Mouse (Mus musculus) stomach, embryonic 15.5 days (tissue): ENCODE data around the gene Zdhhc16. TPM values are rescaled to one million over a fixed set of nuclear protein-coding genes. Genes with fewer than 3 reads are reported as not detected.

Source experiments
- ATAC-seq: fragments of 200-750 bp; cut with Nextera tagmentation; 2 replicates; pipeline ENCODE4 v1.8.0; 2017; ENCODE audit warnings: low read depth, moderate number of reproducible peaks, moderate TSS enrichment; ENCODE audit not compliant: insufficient read depth, low FRiP score
- H3K27ac ChIP-seq: fragments of 300-500 bp; sonication (generic); 2 replicates; pipeline ENCODE4 v1.5.1; 2015; ENCODE audit warnings: mild to moderate bottlenecking, inconsistent platforms
- H3K27me3 ChIP-seq: fragments of 300-500 bp; sonication (generic); replicated peaks from 2 replicates; pipeline ENCODE4 v1.6.1; 2015; ENCODE audit warnings: inconsistent platforms
- H3K36me3 ChIP-seq: fragments of 300-500 bp; sonication (generic); 2 replicates; pipeline ENCODE4 v1.6.1; 2015; ENCODE audit warnings: inconsistent platforms
- H3K4me1 ChIP-seq: fragments of 300-500 bp; sonication (generic); 2 replicates; pipeline ENCODE4 v1.6.1; 2015; ENCODE audit warnings: inconsistent platforms
- H3K4me2 ChIP-seq: fragments of 300-500 bp; sonication (generic); 2 replicates; pipeline ENCODE4 v1.6.1; 2015; ENCODE audit warnings: mild to moderate bottlenecking, inconsistent platforms
- H3K4me3 ChIP-seq: fragments of 300-500 bp; sonication (generic); replicated peaks from 2 replicates; pipeline ENCODE4 v1.5.1; 2015; ENCODE audit warnings: inconsistent platforms
- H3K9ac ChIP-seq: fragments of 300-500 bp; sonication (generic); 2 replicates; pipeline ENCODE4 v1.6.1; 2015; ENCODE audit warnings: inconsistent platforms
- H3K9me3 ChIP-seq: fragments of 300-500 bp; sonication (generic); 2 replicates; pipeline ENCODE4 v1.6.1; 2016; ENCODE audit warnings: inconsistent platforms
- WGBS: fragments of 180-500 bp; shearing (Covaris S2); methylation state at CpG from one replicate; pipeline ENCODE4 v1.1.7; 2015; 5-methylcytosine and 5-hydroxymethylcytosine counted together
- polyA plus RNA-seq: library from polyadenylated mRNA; unstranded; fragments of >200 nt; fragmentation: Nextera tagmentation; extraction: Ambion mirVana; gene quantifications from 2 replicates; pipeline ENCODE4 v1.2.1, GENCODE M21; 2015

The Zdhhc16 gene
- polyA plus RNA-seq, 1 experiment from 2014 or later, result 73.4 TPM

DNA sequence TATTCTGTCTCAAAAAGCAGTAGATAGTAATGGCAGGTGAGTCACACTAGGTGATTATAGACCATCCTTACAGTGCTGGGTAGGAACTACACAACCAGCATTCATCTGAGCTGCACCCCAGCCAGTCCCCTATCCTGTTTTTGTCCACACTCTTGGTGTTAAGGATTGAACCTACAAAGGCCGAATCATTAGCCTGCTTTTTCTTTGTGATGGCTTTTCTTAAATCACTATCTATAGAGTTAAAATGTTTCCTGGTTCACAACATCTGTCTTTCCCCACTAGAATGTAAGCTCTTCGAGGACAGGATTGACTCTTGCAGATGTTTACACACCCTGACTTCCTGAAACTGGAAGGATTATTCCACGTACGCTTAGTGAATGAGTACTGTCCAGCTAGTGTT, 13.8 kb upstream of the Zdhhc16 start:
- no peak overlapping the region for H3K4me2 ChIP-seq
- H3K36me3 ChIP-seq, result peaks cover 33% of the 10 kb centered on the region
- no peaks in the 10 kb centered on the region for H3K27me3 ChIP-seq
- H3K4me1 ChIP-seq, result no peaks in the 10 kb centered on the region
- 67% methylated on average over 4 of the region's 4 CpGs for WGBS
- no peak overlapping the region for H3K9ac ChIP-seq
- no peaks in the 10 kb centered on the region for H3K9me3 ChIP-seq
- no peak overlapping the region for H3K4me3 ChIP-seq
- H3K27ac ChIP-seq, result no peak overlapping the region
- no peak for ATAC-seq

DNA sequence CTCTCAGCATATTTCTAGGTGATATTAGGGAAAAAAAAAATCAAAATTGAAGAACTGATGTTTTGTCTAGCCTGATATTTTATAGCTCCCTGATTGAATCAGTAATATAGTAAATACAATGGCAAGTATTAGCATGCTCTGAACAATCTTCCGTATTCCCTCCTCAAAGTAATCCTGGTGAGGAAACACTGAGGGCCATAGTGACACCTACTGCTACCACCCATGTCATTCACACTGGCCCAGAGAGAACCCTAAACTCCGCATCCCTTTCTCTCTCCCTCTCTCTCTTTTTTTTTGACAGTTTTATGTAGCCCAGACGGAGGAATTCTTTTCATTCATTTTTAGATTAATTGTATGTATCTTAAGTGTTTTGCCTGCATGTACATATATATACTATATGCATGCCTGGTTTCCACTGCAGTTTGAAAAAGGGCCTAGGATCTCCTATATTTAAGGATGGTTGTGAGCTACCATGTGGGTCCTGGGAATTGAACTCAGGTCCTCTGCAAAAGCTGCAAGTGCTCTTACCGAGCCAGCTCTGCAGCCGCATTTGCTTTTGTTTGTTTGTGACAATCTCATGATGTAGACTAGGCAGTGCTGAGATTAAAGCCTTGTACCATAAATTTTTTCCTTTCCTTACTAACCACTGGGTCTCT, 12.7 kb upstream of the Zdhhc16 start:
- Histone ChIP-seq H3K4me3 (no peak overlapping the region), H3K27me3 (no peaks in the 10 kb centered on the region), H3K4me1 (no peaks in the 10 kb centered on the region), H3K4me2 (no peak overlapping the region), H3K9me3 (no peaks in the 10 kb centered on the region), H3K27ac (no peak overlapping the region), H3K9ac (no peak overlapping the region), H3K36me3 (peaks cover 32% of the 10 kb centered on the region)
- 67% methylated on average over 5 of the region's 5 CpGs for WGBS
- no peak for ATAC-seq

DNA sequence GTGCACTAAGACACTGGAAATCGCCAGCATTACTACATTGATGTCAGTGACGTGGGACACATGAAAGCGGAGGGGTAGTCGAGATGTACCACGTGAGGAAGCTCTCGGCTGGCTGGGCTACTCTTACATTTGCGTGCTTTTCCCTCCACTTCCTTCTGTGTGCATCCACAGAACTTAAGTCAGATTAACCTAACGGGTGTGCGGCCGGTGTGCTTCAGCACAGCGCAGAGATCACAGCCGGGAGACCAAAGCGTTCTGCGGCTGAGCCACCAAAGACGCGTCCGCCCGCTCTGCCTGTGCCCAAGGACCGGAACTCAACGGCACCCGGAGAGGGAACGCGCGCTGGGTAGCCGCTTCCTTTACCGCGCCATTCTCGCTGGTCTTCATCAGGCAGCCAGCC, 594 bp upstream of the Zdhhc16 start:
- H3K4me2 ChIP-seq, result peak overlapping the region; percentile 75
- peak overlapping the region; percentile 80 for H3K4me3 ChIP-seq
- H3K9me3 ChIP-seq, result no peaks in the 10 kb centered on the region
- 0 out of 2 replicates have a peak, but pooled peaks have one; percentile 2 for ATAC-seq
- peaks cover 7% of the 10 kb centered on the region for H3K4me1 ChIP-seq
- H3K27ac ChIP-seq, result peak overlapping the region; percentile 17; the same call in 1 of the 2 replicates
- whole genome bisulfite sequencing, result 1% methylated on average over 28 of the region's 28 CpGs
- H3K9ac ChIP-seq, result peak overlapping the region; percentile 57
- H3K27me3 ChIP-seq, result no peaks in the 10 kb centered on the region
- H3K36me3 ChIP-seq, result peaks cover 3% of the 10 kb centered on the region; the same call in 1 of the 2 replicates

DNA sequence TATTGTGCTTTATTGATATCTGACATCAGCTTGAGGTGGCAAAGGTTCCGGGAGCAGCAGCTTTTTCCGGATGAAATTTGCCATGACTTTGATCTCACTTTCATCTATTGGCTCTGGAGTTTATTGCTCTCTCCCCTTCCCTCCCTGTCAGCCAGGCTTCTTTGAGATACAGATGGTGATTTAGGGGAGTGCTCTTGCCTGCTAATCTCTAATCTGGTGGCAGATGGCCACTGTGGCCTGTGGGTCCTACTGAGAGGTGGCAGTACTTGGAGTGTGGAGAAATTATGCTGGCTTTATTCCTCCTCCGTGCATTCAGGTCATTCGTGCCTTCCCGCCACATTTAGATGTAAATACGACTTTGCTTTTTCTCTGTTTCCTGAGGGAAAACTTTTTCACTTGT, 844 bp downstream of the Zdhhc16 start:
- Histone ChIP-seq H3K36me3 (peaks cover 13% of the 10 kb centered on the region), H3K4me2 (peak overlapping the region; percentile 67), H3K4me1 (peaks cover 7% of the 10 kb centered on the region), H3K27ac (no peak overlapping the region), H3K9me3 (no peaks in the 10 kb centered on the region), H3K4me3 (peak overlapping the region; percentile 80), H3K27me3 (no peaks in the 10 kb centered on the region), H3K9ac (peak overlapping the region; percentile 79)
- WGBS, result 30% methylated on average over 6 of the region's 6 CpGs
- ATAC-seq, result no peak

DNA sequence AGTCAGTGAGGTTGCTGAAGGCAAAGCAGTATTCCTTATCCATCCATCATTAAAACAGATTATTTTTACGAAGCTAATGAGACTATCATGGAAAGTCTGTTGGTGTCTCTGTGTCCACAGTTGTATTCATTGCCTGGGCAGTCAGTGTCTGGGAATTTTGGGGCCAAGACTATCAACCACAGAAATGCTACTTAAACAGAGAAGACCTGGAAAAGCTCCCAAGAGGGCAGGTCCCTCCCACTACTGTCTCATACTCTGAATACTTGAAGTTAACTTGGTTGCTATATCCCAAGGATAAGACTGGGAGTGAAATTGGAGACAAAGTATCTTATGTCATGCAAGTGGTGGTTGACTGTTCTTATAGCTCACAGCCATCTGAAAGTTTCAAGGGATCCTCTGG, 2.6 kb downstream of the Zdhhc16 start:
- Histone ChIP-seq H3K27ac (no peak overlapping the region), H3K4me3 (no peak overlapping the region), H3K4me1 (peaks cover 7% of the 10 kb centered on the region), H3K9ac (no peak overlapping the region), H3K9me3 (no peaks in the 10 kb centered on the region), H3K36me3 (peaks cover 23% of the 10 kb centered on the region), H3K27me3 (no peaks in the 10 kb centered on the region), H3K4me2 (no peak overlapping the region)
- ATAC-seq, result no peak
- WGBS, result 76% methylated on average over 1 of the region's 1 CpGs

DNA sequence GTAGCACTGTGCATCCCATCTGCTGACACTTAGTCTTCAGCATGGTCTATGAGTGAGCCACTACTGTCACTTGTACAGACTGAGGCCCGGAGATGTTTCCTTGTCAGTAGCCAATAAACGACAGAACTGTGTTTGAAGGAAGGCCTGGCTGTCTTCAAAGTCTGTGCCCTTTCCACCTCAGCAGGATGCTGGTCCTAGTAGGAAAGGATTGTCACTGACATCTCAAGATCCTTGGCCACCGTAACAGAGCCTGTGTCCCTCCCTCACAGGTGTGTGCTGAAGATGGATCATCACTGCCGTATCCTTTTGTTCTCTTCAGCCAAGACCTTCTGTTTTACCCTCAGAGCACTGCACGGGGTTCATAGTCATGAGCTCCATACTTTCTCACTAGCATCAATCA, 5.3 kb downstream of the Zdhhc16 start:
- no peak overlapping the region for H3K4me2 ChIP-seq
- no peaks in the 10 kb centered on the region for H3K9me3 ChIP-seq
- H3K36me3 ChIP-seq, result peaks cover 38% of the 10 kb centered on the region
- no peak overlapping the region for H3K27ac ChIP-seq
- H3K9ac ChIP-seq, result no peak overlapping the region
- no peak overlapping the region for H3K4me3 ChIP-seq
- 89% methylated on average over 5 of the region's 5 CpGs for WGBS
- no peaks in the 10 kb centered on the region for H3K27me3 ChIP-seq
- no peak for ATAC-seq
- H3K4me1 ChIP-seq, result peaks cover 7% of the 10 kb centered on the region

DNA sequence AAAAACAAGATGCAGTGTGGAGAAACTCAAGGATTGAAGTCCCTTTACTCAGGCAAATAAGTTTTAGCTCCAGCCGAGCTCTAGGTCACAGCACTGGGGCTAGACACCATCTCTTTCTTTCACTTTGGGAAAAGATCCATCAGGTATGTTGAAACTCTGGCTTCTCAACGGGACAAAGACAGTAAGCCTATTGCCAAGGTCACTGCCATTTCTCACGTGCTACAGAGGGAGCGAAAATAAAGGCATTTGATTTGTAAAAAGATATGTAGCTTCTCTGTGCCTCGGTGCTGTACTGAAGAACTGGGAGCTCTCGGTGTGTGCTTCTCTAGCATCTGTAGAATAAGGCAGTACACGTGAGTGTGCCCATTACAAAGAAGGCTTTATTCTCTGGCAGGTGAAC, 10.6 kb downstream of the Zdhhc16 start:
- H3K27ac ChIP-seq, result no peak overlapping the region
- H3K4me3 ChIP-seq, result no peak overlapping the region
- no peaks in the 10 kb centered on the region for H3K9me3 ChIP-seq
- no peak overlapping the region for H3K9ac ChIP-seq
- H3K4me2 ChIP-seq, result no peak overlapping the region
- ATAC-seq, result no peak
- H3K4me1 ChIP-seq, result no peaks in the 10 kb centered on the region
- 85% methylated on average over 7 of the region's 7 CpGs for WGBS
- no peaks in the 10 kb centered on the region for H3K27me3 ChIP-seq
- H3K36me3 ChIP-seq, result peaks cover 65% of the 10 kb centered on the region

DNA sequence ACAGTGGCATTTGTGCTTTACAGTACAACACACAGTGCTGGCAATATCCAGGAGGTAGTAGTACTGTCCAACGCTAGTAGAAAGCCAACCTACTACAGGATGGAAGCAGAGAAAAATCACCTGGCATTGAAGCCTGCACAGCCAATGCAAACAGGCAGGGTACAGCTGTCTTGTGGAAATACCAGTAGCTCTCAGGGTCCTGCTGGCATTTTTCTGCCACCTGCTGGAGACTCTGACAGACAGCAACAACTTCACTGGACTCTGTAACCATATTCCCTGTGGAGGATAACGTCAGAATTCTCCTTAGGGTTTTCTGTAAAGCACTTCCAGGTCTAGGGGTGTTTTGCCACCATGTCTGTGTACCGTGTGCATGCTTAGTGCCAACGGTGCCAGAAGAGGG, 19.0 kb downstream of the Zdhhc16 start:
- Histone ChIP-seq H3K4me3 (no peak overlapping the region), H3K36me3 (peaks cover 45% of the 10 kb centered on the region)
- ATAC-seq, result no peak

DNA sequence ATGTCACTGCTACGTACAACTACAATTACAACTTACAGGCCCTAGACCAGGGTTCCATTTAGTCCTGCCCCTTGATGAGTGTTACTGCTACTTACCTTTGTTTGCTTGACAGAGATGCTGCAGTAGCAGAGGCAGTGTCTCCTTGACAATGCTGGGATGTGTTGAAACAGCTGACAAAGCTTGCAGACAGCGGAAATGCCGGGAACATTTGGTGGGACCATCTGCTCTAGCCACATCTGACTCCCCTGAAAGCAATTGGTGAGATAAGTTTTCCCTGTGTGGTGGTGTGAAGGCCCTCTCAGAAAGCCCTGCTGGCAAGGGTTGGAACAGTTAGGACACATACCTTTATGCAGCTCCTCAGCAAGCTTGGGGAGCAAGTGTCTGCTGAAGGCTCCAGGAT, 20.3 kb downstream of the Zdhhc16 start:
- Histone ChIP-seq H3K9me3 (no peaks in the 10 kb centered on the region), H3K9ac (no peak overlapping the region), H3K27me3 (no peaks in the 10 kb centered on the region), H3K36me3 (peaks cover 47% of the 10 kb centered on the region), H3K4me1 (no peaks in the 10 kb centered on the region), H3K27ac (no peak overlapping the region), H3K4me2 (no peak overlapping the region), H3K4me3 (no peak overlapping the region)
- no peak for ATAC-seq
- 96% methylated on average over 3 of the region's 3 CpGs for WGBS

More for the DNA sequence above, 19.0 kb downstream of the Zdhhc16 start:
- no peak overlapping the region for H3K9ac ChIP-seq
- no peaks in the 10 kb centered on the region for H3K27me3 ChIP-seq
- H3K4me2 ChIP-seq, result no peak overlapping the region
- no peaks in the 10 kb centered on the region for H3K9me3 ChIP-seq
- no peaks in the 10 kb centered on the region for H3K4me1 ChIP-seq
- 72% methylated on average over 4 of the region's 4 CpGs for WGBS
- no peak overlapping the region for H3K27ac ChIP-seq

DNA sequence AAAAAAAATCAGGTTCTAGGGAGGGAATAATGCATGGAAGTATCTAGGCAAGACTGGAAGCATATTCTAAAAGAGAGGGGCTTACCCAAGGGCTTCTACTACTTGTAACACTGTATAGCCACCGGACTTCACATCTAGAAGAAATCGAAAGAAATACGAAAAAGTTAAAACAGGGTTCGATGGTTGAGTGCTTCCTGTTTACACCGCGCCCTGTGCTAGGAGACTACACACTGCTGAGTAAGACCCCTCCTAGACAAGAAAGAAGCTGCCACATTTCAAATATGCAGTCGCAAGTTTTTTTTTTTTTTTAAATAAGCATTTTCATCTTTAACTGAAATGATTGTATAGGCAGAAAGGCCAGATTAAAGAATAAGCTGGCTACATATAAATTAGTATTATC, 36.3 kb downstream of the Zdhhc16 start:
- H3K4me2 ChIP-seq, result no peak overlapping the region
- H3K4me3 ChIP-seq, result no peak overlapping the region
- 89% methylated on average over 7 of the region's 7 CpGs for WGBS
- H3K36me3 ChIP-seq, result peaks cover 27% of the 10 kb centered on the region
- H3K27ac ChIP-seq, result no peak overlapping the region
- no peaks in the 10 kb centered on the region for H3K9me3 ChIP-seq
- ATAC-seq, result no peak
- no peaks in the 10 kb centered on the region for H3K27me3 ChIP-seq
- no peaks in the 10 kb centered on the region for H3K4me1 ChIP-seq
- H3K9ac ChIP-seq, result no peak overlapping the region

DNA sequence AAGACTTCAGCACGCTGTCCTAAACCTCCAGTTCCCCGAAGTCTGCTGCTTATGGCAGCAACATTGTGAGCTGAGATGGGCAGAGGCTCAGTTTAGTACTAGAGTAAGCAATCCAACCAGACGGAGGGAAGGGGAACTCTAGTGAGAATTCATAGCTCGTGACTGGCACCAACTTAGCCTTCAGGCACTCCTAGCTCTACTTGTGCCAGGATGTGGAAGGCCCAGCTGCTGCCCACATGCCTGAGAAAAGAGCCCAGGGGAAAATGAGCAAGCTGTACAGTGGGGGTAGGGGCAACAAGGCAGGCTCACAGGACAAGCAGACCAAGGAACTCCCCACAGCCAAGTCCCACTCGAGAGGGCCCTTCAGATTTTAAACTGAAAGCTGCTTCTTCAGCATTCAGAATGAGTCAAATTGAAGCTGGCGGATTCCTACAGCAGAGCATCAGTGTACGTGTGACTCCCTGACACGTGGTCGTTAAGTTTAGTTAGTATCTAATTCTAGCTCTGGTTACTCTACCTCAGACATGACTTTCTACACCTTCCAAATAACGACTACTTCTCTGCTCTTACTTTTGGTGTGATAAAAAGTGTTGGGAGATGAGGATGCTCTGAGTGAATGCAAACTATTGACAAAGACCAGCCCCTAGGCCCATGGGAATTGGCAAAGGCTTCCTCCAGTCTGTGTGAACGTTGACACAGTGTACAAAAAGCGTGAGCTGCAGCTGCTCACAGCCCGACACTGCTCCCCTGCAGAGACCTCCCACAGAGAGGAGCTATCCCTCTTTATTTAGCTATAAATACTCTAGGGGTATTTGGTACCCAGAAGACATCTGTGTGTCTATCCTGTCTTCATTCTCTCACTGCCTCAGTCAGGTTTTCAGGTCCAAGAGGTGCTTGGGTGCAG, 40.9 kb downstream of the Zdhhc16 start:
- WGBS, result 61% methylated on average over 13 of the region's 13 CpGs
- Histone ChIP-seq H3K9ac (no peak overlapping the region), H3K27ac (no peak overlapping the region)

DNA sequence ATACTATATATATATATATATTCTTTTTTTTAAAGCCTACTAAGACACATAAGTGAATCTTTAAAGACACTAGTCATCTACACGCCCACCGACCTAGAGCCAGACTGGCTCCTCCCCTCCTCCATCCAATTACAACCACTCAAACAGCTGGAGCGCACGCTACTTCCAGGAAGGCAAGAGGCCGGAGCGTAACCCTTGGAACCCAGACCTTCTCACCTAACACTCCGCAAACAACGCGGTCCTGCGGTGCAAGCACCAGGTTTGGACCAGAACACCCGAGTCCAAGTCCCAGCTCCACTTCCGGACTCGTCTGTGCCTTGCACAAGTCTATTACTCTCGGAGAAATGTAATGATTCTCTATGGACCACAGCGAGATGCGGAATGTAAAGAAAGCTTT, 47.1 kb downstream of the Zdhhc16 start:
- under 1% methylated on average over 16 of the region's 16 CpGs for WGBS
- no peak for ATAC-seq
- H3K36me3 ChIP-seq, result no peaks in the 10 kb centered on the region
- peak overlapping the region; percentile 89 for H3K27ac ChIP-seq
- peak overlapping the region; percentile 76 for H3K9ac ChIP-seq
- H3K4me3 ChIP-seq, result peak overlapping the region; percentile 65
- H3K9me3 ChIP-seq, result no peaks in the 10 kb centered on the region
- H3K4me1 ChIP-seq, result 0 out of 2 replicates have a peak, but pooled peaks cover 6% of the 10 kb centered on the region
- no peaks in the 10 kb centered on the region for H3K27me3 ChIP-seq
- H3K4me2 ChIP-seq, result peak overlapping the region; percentile 82

More for the DNA sequence above, 40.9 kb downstream of the Zdhhc16 start:
- no peaks in the 10 kb centered on the region for H3K27me3 ChIP-seq
- no peak overlapping the region for H3K4me2 ChIP-seq
- H3K9me3 ChIP-seq, result no peaks in the 10 kb centered on the region
- no peak overlapping the region for H3K4me3 ChIP-seq
- peaks cover 3% of the 10 kb centered on the region; the same call in 1 of the 2 replicates for H3K36me3 ChIP-seq
- H3K4me1 ChIP-seq, result no peaks in the 10 kb centered on the region
- no peak for ATAC-seq
